Mouse (Mus musculus): ENCODE data around the gene Tmem144.

The Tmem144 gene

DNA sequence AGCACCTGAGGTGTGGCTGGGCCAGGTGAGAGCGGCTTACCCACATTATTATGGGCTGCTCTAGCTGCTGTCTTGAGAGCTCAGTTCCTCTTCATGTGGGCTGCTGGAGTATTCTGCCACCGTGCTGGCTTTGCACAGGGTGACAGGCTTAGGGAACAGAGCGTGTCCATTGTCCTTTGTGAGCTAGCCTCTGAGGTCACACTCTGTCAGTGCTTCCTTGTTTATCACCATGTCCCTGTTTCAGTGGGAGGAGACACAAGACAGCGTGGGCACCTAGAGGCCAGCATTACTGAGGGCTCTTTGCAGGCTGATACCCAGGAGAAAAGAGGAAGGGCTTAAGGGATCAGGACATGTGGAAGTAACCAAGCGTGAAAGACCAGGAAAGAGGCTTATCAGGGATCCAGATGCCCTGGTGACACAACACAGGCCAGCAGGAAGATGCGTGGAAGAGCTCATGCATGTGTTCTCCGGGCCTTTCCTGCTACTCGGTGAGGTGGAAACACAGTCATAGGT lies at the start of gene Tmem144:
Gene Tmem144 (minus strand): TSS at position 120 of the 513 bp plus-strand sequence.
- DNase-seq: no peak

DNA sequence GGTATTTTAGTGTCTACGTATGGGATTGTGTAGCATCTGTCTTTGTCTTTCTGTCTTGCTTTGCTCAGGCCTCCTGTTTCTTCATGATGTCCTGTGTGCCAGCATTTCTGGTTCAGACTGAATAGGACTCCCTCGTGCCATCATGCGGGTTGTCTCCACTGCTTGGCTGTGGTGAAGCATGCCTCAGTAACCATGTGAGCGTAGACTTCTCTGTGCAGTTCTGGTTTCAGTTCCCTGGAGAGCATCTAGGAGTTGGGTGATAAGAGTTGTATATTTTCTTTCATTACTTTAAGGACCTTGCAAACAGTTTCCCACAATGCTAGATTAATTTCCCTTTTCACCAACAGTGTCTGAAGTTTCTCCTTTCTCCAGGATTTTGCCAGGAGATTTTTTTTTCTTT lies 49.2 kb upstream of the Tmem144 start:
- no peak for DNase-seq

DNA sequence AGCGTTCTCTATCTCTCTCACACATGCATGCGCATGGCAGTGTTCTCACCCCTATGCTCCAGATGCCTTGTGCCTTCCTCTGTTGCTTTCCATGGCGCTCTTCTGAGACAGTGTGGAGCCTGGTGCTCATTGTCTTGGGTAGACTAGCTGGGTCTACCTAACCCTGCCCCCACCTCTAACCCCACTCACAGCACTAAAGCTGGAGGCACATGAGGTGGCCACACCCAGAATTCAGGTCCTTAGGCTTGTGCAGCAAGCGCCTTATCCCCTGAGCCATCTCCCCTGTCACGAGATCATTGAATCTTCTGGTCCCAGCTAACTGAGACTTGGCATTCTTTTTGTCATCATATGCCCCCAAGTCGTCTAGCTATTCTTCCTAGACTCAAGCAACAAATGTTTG lies 48.7 kb upstream of the Tmem144 start:
- DNase-seq: no peak

DNA sequence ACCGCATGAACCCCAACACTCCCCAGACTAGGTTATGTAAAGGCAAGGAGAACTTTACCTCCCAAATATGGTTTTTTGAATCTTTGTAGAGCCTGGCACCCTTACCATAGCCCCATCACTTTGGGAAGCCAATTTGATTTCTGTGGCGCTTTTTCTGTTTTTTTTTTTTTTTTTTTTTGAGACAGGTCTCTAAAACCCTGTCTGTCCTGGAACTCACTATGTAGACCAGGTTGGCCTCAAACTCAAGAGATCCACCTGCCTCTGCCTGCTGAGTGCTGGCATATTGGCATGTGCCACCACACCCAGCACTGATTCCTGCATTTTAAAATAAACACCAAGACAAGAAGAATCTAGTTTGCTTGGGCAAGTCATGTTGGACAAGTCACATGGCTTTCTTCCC lies 47.9 kb upstream of the Tmem144 start:
- DNase-seq: no peak

DNA sequence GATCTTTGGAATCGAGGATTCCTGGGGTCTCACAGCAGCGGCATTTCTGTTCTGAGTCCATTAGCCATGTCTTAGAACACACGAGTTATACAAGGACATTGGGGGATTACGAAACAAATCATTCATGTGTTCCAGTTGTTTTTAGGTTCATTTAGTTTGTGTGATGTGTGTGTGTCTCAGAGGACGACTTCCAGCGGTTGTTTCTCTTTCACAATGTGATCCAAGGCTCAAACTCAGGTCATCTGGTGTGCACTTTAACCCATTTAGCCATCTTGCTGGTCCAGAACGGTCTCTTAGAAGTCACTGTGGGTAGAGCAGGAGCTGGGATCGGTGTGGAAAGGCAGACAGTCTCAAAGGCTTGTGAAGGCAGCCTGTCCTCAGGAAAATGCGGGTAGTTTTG lies 47.3 kb upstream of the Tmem144 start:
- no peak for DNase-seq

DNA sequence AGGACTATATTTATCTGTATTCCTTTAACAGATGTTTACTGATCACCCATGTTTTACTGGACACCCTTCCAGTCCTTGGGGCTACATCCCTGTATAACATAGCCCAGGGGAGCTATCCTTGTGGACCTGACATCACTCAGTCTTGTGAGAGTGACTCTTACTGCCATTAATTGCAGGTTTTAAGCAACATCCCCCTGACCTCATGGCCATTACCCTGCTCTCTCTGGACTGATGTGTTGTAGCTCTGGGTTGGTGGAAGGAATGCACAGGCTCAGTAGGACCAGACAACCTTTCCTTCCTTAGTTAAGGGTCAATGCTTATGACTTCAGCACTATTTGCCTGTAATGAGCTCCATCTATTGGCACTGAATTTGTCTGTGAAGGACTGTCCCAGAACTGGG lies 45.9 kb upstream of the Tmem144 start:
- no peak for DNase-seq

DNA sequence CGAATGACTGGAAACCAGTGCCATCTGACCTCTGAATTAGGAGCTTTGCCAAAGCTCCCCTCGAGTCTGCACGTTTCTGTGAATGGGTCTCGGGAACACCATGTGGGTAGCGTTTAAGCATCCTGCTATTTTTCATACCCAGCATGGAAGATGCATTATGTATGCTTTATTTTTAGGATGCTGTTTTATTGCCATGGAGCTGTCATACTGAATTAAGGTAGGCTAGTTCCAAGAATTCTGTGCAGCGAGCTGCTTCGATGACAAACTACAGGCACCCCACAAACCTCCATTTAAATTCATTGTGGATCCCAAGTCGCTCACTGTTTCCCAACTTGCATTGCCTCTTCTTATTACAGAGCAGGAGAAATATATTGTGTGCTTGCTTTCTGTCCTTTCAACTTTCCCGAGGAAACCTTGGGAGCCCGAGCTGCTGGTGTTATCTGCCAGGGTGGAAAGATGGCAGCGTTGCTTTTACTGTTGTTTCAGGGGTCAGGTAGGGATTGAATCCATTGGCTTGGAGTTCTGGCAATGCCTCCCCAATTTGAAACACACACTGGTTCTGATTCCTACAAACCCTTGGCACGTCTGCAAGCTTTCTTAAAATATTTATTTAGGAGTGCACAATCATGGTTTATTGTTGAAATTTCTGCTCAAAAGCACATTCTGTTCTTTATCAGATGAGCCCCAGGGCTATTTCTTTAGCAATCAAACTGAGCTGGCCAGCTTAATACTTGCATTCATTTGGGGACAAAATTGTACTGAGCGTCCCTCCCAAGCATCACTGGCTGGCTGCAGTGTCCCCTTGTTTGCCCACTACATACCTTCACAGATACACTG lies 45.2 kb upstream of the Tmem144 start:
- no peak for DNase-seq

DNA sequence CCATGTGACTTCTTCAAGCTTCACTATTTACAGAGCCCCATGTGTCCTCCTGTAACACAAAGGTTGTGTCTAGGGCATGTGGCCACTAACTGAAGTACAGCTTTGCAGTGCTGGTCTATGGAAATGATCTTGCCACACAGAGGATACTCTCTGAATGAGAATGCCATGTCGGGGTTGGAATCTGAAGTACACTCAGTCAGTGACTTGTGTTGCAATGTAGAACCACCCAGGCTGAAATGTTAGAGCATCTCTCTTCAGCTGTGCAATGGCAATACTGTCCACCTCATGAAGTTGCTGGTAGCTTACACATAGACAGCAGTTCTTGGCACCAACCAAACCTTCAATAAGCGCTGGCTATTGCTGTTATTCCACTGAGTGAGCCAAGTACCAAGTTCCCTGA lies 35.4 kb upstream of the Tmem144 start:
- DNase-seq: no peak

DNA sequence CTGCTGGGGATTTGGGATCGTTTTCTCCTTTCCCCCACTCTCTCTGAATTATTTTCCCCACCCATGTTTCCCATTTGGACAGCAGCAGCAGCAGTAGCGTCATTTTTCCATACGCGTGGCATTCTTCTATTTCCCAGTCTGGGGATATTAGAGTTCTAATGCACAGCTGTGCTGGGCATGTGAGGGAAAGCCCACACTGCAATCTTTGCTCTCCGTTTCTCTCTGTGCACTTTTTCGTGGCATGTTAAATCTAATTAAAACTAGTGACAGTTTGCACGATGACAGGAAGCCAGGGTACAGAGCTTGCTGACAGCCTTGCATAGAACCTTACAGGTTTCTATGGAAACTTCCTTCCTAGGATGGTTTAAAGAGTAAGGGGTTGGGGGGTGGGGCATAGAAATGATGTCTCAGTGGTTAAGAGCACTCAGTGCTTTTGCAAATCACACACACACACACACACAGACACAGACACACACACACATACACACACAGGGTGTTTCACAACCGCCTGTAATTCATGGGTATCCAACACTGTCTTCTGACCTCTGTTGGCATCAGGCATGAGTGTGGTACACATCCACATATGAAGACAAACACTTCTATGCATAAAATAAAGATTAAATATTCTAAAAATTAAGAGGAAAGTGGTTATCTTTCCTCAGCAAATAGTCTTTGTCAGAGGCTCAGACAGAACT lies 34.7 kb upstream of the Tmem144 start:
- no peak for DNase-seq

- peak in 1 of 2 experiments; percentile 51 for DNase-seq
These were observed 34.0 kb upstream of the Tmem144 start for GRCm38 (mm10) chr3:79886357-79887091.

GRCm38 (mm10) chr3:79885686-79886356 lies 33.2 kb upstream of the Tmem144 start:
- DNase-seq: peak; percentile 42 to 61

DNA sequence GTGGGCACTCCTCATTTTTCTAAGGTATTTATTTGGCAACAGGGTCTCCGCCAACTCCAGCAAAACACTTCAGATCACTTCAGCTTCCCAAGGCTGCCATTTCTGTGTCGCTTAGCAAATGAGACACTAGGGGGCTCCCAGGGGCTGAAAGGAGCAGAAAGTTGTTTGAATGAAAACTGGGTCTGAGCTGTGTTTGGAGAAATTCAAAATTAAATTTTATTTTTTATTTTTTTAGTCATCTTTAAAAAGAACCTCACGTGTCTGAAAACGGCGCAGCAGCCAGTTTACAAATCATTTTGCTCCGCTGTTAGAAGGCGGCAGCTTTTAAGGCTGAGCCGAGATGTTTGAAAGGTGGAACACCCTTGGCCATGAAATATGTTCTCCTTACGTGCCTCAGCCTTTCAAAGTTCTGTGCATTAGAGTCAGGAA lies 32.2 kb upstream of the Tmem144 start:
- peak; percentile 52 to 82 for DNase-seq

GRCm38 (mm10) chr3:79884305-79884704 lies 31.7 kb upstream of the Tmem144 start, which contains the start of gene Fam198b:
TSS of gene Fam198b (plus strand) at chr3:79884533.
- DNase-seq: no peak

- DNase-seq: peak; percentile 64 to 86
These were observed 30.5 kb upstream of the Tmem144 start for GRCm38 (mm10) chr3:79883092-79883491.

DNA sequence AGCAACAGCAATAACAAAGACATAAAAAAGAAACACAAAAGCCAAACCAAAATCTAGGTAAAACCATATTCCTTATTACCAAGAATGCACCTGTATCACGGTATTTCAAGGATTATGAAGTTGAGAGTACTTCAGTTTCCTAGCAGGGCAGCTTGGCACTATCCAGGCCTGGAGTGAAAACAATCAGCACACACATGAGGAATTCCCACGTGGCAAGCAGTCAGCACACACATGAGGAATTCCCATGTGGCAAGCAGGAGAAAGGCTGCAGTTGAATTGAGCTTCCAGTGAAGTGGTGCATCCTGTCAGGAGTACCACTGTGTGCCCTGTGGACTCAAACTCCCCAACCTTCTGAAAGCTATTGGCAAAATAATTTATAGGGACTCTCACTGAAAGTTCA lies 29.1 kb upstream of the Tmem144 start:
- no peak for DNase-seq

GRCm38 (mm10) chr3:79879246-79879645 lies 26.7 kb upstream of the Tmem144 start:
- DNase-seq: no peak

GRCm38 (mm10) chr3:79878350-79878749 lies 25.8 kb upstream of the Tmem144 start:
- DNase-seq: no peak

DNA sequence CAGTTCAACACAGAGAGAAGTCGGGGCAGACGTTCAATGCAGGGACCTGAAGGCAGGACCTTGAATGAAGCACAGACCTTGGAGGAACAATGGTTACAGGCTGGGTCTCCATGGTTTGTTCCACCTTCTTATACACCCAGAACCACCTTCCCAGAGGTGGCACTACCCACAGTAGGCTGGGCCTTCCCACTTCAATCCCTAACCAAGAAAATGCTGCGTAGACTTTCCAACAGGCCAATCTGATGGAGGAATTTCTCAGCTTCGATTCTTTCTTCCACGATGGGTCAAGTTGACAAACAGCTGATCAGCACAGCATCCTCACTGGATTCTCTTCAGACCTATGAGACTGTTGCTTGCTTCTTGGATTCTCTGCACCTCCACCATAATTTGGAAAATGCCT lies 22.9 kb upstream of the Tmem144 start:
- DNase-seq: no peak

DNA sequence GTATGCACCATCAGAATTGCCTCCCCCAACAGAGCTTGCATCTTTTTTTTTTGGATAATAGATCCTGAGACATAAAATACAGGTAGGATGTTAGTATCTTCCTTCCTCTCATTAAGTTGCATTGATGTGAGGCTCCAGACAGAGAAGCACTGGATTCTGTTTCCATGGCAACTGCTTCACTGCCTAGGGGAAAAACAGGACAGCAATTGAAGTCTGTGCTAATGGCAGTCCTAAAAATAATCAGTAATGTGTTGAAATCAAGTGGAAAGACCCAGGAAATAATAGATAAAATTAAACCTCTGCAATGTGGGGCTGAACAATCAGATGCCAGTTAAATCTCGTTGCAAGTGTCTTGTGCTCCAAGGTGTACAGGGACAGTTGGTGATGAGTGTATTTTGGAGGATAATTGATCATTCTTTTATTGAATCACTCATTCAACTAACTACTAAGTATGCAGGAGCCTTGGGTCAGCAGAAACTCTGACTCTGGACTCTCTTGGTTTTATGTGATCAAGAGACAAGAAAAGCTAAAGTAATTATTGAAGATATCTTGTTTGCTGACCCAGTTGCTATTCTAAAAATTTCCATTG lies 14.6 kb upstream of the Tmem144 start:
- no peak for DNase-seq

DNA sequence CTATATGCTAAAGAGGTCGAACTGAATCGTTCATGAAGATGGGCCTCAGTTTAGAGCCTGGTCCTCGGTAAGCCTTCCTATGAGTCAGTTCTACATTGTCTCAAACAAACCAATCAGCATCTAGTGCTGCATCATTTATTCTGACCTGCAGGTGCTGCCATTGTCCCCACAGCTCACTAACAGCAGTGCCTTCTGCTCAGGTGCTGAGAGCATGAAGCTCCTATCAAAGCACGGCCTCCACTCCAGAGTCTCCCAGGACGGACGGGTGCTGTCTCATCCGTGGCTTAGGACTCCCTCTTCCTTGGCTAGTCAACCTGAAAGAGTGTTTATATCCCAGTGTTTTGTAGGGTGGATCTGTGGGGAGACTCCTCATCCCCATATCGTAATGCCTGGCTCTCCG lies 14.0 kb upstream of the Tmem144 start:
- no peak for DNase-seq

DNA sequence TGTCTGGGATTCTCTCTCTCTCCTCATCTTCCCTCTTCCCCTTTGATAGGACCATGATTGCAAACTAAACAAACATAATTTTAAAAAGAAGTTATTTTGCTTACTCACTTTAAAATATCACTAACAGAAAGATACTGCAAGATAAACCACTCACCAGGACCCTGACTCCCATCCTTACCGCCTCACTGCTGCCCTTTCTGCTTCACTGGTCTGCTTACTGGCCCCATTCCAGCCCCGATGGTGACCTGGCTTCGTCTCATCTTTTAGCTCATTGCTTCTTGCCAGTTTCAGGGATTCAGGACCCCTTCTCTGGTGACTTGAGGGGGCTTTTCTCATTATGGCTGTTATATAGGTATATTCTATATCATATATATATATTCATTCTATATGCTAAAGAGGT lies 13.5 kb upstream of the Tmem144 start:
- peak; percentile 53 to 82 for DNase-seq

DNA sequence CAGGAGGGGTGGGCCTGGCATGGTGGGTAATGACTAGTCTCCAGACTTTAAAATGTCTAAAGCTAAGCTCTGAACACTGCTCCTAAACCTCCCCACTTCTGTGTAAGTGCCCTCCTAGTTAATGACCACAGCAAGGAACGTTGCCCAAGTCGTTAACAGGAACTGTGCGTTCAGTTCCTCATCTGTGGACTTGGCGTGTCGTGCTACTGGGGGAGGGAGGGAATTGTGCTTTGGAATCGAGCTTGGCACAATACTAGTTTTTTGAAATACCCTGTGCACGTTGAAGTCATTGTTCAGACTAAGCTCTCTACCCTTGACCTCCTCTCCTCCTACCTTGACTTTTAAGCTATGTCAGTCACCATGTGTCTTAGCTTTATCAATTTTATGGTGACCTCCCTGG lies 12.3 kb upstream of the Tmem144 start:
- peak; percentile 15 to 38 for DNase-seq
